In the genomic region with DNA sequence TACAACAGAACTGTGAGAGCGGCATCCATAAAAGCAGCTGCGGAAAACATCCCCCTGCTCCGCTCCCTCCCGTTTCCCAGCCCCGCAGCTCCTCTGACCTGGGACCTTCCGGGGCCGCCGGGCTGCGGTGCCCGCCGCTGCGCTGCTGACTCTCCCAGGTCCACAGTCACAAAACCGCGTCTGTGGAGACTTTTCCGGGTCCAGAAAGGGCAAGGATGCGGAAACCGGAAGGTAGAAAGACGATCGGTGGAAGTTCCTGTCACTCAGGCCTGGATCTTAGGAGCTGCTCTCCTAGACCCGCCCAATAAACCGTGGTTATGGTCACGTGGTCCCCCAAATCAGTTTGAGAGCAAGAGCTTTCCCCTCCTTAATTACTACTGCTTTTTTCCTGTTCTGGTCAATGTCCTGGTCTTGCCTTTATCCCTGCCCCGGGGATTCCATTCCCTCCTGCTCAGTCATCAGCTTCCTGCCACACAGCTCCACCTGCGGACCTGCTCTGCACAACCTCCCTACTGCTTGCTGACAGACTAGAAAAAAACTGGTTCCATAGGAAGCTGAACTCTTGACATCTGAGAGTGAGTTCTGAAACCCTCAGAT, we compare ENCODE assay signal across 7 mouse cellular contexts. TPM values are rescaled to one million over a fixed set of nuclear protein-coding genes. Genes with fewer than 3 reads are reported as not detected.
DNase-seq lines count a peak whose midpoint lies in the region; ATAC-seq and TF ChIP-seq lines count a peak whose summit lies in the region.
"Not testable (repeated sequence)": the region's sequence is repeated elsewhere in the genome, so short reads cannot be mapped to it uniquely, and the experiment has no call there.

TSS of gene Zfp995 (minus strand) at position 471 of the 597 bp plus-strand sequence.

- WGBS in embryonic facial prominence, embryonic 12.5 days = 1% methylated on average over 24 of the region's 24 CpGs
- WGBS in kidney, adult 2 months = under 1% methylated on average over 24 of the region's 24 CpGs
- WGBS in limb, embryonic 11.5 days = 0% methylated on average over 24 of the region's 24 CpGs
- WGBS in midbrain, embryonic 13.5 days = under 1% methylated on average over 24 of the region's 24 CpGs
- under 1% methylated on average over 24 of the region's 24 CpGs for WGBS in small intestine, adult 2 months

- not testable (repeated sequence) for H3K9me3 ChIP-seq in embryonic facial prominence, embryonic 12.5 days; limb, embryonic 11.5 days (ENCODE audit: control insufficient read depth, low read length); midbrain, embryonic 13.5 days

- not testable (repeated sequence) for H3K36me3 ChIP-seq in embryonic facial prominence, embryonic 12.5 days; kidney, adult 2 months (ENCODE audit: control insufficient read depth, insufficient read depth, low read length); limb, embryonic 11.5 days (ENCODE audit: control insufficient read depth, insufficient read depth, low read length); small intestine, adult 2 months (ENCODE audit: control insufficient read depth, insufficient read depth, low read length)
- 0 out of 2 replicates have a peak, but pooled peaks cover 12% of the 10 kb centered on the region for H3K36me3 ChIP-seq in midbrain, embryonic 13.5 days

- H3K4me1 ChIP-seq in embryonic facial prominence, embryonic 12.5 days; kidney, adult 2 months (ENCODE audit: control insufficient read depth, insufficient read depth, low read length); limb, embryonic 11.5 days (ENCODE audit: control insufficient read depth, insufficient read depth, low read length); midbrain, embryonic 13.5 days (replicated peaks); small intestine, adult 2 months (ENCODE audit: control insufficient read depth, insufficient read depth, insufficient read length, low read length): not testable (repeated sequence)

- H3K27me3 ChIP-seq in embryonic facial prominence, embryonic 12.5 days; kidney, adult 2 months (replicated peaks; ENCODE audit: control insufficient read depth, insufficient read depth, low read length); limb, embryonic 11.5 days (ENCODE audit: control insufficient read depth, insufficient read depth, low read length); midbrain, embryonic 13.5 days; small intestine, adult 2 months (ENCODE audit: control insufficient read depth, insufficient read depth, low read length): not testable (repeated sequence)

- not testable (repeated sequence) for TF ChIP-seq CTCF in kidney, adult 2 months (conservative IDR thresholded peaks at IDR 0.05; ENCODE audit: insufficient read depth, insufficient read length, low read depth, low read length)
- TF ChIP-seq CTCF in small intestine, adult 2 months (IDR thresholded peaks at IDR 0.05; ENCODE audit: extremely low read depth, insufficient read length, insufficient replicate concordance, low read depth, low read length) = peak; percentile 13; the same call in 1 of the 2 replicates

- peak within 1 kb of the TSS; percentile 70 for H3K4me3 ChIP-seq in embryonic facial prominence, embryonic 12.5 days
- H3K4me3 ChIP-seq in kidney, adult 2 months (ENCODE audit: insufficient read depth, low read depth, low read length) = peak within 1 kb of the TSS; percentile 74
- peak within 1 kb of the TSS; percentile 56 for H3K4me3 ChIP-seq in limb, embryonic 11.5 days (ENCODE audit: low read depth, low read length)
- H3K4me3 ChIP-seq in midbrain, embryonic 13.5 days (replicated peaks) = peak within 1 kb of the TSS; percentile 77
- H3K4me3 ChIP-seq in small intestine, adult 2 months (ENCODE audit: low read depth, low read length) = peak within 1 kb of the TSS; percentile 76

- peak within 1 kb of the TSS; percentile 68 for H3K4me2 ChIP-seq in embryonic facial prominence, embryonic 12.5 days (replicated peaks)
- peak within 1 kb of the TSS; percentile 56 for H3K4me2 ChIP-seq in limb, embryonic 11.5 days (ENCODE audit: low read depth, severe bottlenecking)
- peak within 1 kb of the TSS; percentile 80 for H3K4me2 ChIP-seq in midbrain, embryonic 13.5 days (replicated peaks)

- peak; percentile 44 for DNase-seq in adrenal gland, postnatal 25 days
- DNase-seq in heart, adult 18-20 months = peak; percentile 69 to 84
- DNase-seq in kidney, adult 2 months = peak; percentile 80
- DNase-seq in limb, embryonic 11.5 days (ENCODE audit: low spot score) = peak; percentile 57

- peak; percentile 93 for ATAC-seq in embryonic facial prominence, embryonic 12.5 days (ENCODE audit: insufficient number of reproducible peaks, insufficient read depth, low FRiP score, low TSS enrichment)
- peak; percentile 98 for ATAC-seq in limb, embryonic 11.5 days (ENCODE audit: insufficient number of reproducible peaks, low FRiP score, low TSS enrichment, low read depth)
- peak; percentile 99 for ATAC-seq in midbrain, embryonic 13.5 days

- H3K9ac ChIP-seq in embryonic facial prominence, embryonic 12.5 days = peak within 1 kb of the TSS; percentile 62
- peak within 1 kb of the TSS; percentile 70 for H3K9ac ChIP-seq in limb, embryonic 11.5 days (ENCODE audit: low read length)
- peak within 1 kb of the TSS; percentile 83 for H3K9ac ChIP-seq in midbrain, embryonic 13.5 days (replicated peaks)

- H3K27ac ChIP-seq in embryonic facial prominence, embryonic 12.5 days; kidney, adult 2 months (ENCODE audit: insufficient read depth, low read depth, low read length); limb, embryonic 11.5 days (replicated peaks; ENCODE audit: low read depth, low read length): not testable (repeated sequence)
- peak within 1 kb of the TSS; percentile 47; the same call in 1 of the 2 replicates for H3K27ac ChIP-seq in midbrain, embryonic 13.5 days
- 0 out of 2 replicates have a peak within 1 kb of the TSS, but pooled peaks have one; percentile 23 for H3K27ac ChIP-seq in small intestine, adult 2 months (ENCODE audit: insufficient read depth, low read depth, low read length)

- TF ChIP-seq POLR2A in kidney, adult 2 months (IDR thresholded peaks at IDR 0.05; ENCODE audit: low read depth, low read length) = not testable (repeated sequence)
- peak; percentile 53 for TF ChIP-seq POLR2A in small intestine, adult 2 months (IDR thresholded peaks at IDR 0.05; ENCODE audit: low read depth, low read length)

RNA-seq across cellular contexts. Expression of gene Zfp995, which starts in this region (rescaled TPM):
- 2.2 and 3.2 TPM in 2 replicates for total RNA-seq in adrenal gland, postnatal 25 days (2021)
- polyA plus RNA-seq in embryonic facial prominence, embryonic 12.5 days (2016; fragmentation: Nextera tagmentation; extraction: Ambion mirVana) = 7.2 and 8.6 TPM in 2 replicates
- under 1 TPM; 0.37 to 0.72 TPM for total RNA-seq in heart, adult 18-20 months (2021)
- polyA plus RNA-seq in kidney, adult 2 months (2012; rRNA removed) = 0.33 and 0.83 TPM in 2 replicates
- 6.8 and 7.1 TPM in 2 replicates for polyA plus RNA-seq in limb, embryonic 11.5 days (2014; fragmentation: Nextera tagmentation; extraction: Ambion mirVana)
- 11.8 and 12.0 TPM in 2 replicates for polyA plus RNA-seq in midbrain, embryonic 13.5 days (2015; fragmentation: Nextera tagmentation; extraction: Ambion mirVana)
- 0.14 and 0.74 TPM in 2 replicates for polyA plus RNA-seq in small intestine, adult 2 months (2012; rRNA removed)

Comparison
In these comparisons a context has a peak if more than half of its experiments do, and no peak if none do; other contexts are left out.
1. Peak in DNase-seq in heart, adult 18-20 months; RNA of the gene not detected or under 1 TPM.
2. Peak in DNase-seq and H3K4me3 ChIP-seq in kidney, adult 2 months; RNA of the gene not detected or under 1 TPM.